Mouse (Mus musculus) CD4-positive helper T cell, adult 2 months (primary cell): ENCODE results near the gene Tctex1d1.

Experiments
- DNase-seq: peaks from one replicate; pipeline ENCODE4 v3.0.0-alpha.2; 2012; ENCODE audit warnings: low read depth, missing footprints, low spot score

Tctex1d1 gene

GRCm38 (mm10) chr4:102988526-102988925 lies 10.1 kb downstream of the Tctex1d1 start:
- DNase-seq = no peak

DNA sequence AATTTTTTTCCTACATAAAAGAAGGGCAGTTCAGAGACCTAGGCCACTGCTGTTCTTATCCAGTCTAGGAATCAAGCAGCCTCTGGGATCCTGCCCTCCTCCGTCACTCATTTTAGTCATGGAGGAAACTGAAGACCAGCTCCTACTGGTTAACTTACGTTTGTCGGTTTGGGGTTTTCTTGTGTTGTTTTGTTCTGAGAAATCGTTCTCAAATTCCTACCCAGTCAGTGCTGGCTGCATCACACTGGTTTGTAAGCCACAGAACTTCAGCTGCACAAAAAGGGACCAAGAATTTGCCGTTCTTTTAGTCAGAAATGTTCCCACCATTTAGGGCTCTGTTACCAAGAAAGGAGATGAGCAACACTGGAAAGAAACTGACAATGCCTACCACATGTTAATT lies 11.0 kb downstream of the Tctex1d1 start:
- peak; percentile 36 for DNase-seq

- no peak for DNase-seq
Measured at GRCm38 (mm10) chr4:102990016-102990415, 11.6 kb downstream of the Tctex1d1 start.

DNA sequence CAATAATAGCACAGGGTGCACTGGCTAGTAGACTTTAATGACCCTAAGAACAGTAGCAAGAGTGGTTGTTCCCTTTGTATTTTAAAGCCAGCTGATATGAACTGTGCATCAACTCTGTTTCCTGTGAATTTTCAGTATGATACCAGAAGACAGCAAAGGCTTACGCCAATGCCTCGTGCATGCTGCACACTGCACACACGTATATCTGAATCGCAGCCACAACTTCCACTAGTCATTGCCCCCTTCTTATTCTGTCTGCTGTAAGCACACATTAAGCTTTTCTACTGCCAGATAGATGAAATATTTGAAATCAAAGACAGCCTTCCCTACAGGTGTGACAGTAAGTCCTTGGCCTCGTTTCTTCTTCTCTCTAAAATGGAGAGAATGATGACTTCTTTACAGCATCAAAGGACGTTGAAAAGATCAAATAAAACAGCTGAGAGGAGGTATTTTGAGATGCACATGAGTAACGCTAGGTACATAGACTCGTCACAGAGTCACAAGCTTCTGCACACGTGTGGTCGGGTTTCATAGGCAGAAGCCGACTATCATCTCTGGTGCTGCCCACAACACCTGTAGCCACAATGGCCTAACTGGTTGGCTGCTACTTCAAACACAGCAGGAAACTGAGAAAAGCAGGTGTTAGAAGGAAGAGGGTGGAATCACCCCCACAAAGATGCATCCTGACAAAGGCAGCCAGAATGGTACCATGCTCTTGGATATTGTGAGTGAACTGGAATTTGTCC lies 12.4 kb downstream of the Tctex1d1 start:
- peak; percentile 65 for DNase-seq

- no peak for DNase-seq
Measured at GRCm38 (mm10) chr4:102991685-102992084, 13.3 kb downstream of the Tctex1d1 start.

- no peak for DNase-seq
Measured at GRCm38 (mm10) chr4:103004681-103005080, 26.3 kb downstream of the Tctex1d1 start.

GRCm38 (mm10) chr4:103005190-103005945 lies 27.0 kb downstream of the Tctex1d1 start:
- DNase-seq = no peak

DNA sequence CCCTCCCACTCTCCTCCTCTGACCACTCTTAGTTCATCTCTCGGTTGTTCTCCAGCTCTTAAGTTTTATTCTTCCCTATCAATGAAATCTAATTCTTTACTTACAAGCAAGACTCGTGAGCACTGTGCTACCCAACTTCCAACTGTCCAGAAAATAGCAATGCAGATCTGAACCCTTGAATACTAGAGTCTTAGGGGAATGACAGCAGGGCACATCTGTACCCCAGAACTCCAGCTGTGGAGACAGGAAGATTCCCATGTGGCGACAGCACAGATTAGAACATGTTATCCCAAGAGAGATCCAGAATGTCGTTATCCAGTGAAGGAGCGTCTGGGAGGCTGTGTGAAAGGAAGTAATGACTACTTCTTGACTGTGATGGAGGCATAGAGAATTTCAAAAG lies 27.9 kb downstream of the Tctex1d1 start:
- no peak for DNase-seq

DNA sequence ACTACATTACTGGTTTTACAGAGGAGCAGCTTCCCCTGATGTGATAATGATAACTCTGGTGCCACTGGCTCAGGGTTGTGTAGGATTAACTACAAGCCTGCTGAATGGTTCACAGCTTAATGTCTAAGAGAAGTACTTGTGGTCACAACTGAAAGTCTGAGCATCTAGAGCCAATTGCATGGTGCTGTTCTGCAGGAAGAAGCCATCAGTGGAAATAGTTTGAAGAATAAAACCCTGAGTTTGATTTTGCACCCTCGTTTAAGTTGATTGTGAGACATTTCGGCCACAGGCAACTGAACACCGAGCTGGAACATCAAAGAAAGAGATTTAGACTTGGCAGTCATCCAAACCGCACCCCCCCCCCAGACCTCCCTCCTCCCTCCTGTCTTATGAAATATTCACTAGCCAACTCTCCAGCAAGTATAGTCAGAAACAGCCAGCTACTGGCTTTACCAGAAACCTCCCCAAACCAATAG lies 28.6 kb downstream of the Tctex1d1 start:
- DNase-seq = peak; percentile 67

GRCm38 (mm10) chr4:103010734-103011133 lies 32.3 kb downstream of the Tctex1d1 start:
- no peak for DNase-seq

- no peak for DNase-seq
Measured at GRCm38 (mm10) chr4:103011823-103012222, 33.4 kb downstream of the Tctex1d1 start.

DNA sequence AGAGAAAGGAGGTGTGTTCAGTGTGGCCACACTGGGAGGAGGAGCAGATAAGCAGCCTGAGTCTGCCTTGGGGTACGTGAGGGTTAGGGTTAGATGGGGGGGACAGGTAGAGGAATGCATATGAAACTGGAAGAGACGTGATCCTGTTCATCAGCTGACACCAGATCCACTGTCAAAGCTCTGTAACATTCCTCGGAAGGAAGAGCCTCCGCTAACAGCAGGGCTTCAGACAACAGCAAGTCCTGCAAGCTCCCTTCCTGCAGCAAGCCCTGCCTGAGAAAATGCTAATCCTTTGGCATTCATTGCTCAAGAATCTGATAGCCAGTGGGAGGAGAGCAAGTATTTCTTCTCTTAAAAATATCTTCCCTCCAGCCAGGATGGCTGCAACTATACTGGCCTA lies 35.1 kb downstream of the Tctex1d1 start:
- DNase-seq = no peak

- no peak for DNase-seq
Measured at GRCm38 (mm10) chr4:103026621-103027020, 48.2 kb downstream of the Tctex1d1 start, which contains the start of gene Insl5. Insl5 (minus strand) TSS chr4:103026842.

- no peak for DNase-seq
Measured at GRCm38 (mm10) chr4:103027745-103028144, 49.3 kb downstream of the Tctex1d1 start.

DNA sequence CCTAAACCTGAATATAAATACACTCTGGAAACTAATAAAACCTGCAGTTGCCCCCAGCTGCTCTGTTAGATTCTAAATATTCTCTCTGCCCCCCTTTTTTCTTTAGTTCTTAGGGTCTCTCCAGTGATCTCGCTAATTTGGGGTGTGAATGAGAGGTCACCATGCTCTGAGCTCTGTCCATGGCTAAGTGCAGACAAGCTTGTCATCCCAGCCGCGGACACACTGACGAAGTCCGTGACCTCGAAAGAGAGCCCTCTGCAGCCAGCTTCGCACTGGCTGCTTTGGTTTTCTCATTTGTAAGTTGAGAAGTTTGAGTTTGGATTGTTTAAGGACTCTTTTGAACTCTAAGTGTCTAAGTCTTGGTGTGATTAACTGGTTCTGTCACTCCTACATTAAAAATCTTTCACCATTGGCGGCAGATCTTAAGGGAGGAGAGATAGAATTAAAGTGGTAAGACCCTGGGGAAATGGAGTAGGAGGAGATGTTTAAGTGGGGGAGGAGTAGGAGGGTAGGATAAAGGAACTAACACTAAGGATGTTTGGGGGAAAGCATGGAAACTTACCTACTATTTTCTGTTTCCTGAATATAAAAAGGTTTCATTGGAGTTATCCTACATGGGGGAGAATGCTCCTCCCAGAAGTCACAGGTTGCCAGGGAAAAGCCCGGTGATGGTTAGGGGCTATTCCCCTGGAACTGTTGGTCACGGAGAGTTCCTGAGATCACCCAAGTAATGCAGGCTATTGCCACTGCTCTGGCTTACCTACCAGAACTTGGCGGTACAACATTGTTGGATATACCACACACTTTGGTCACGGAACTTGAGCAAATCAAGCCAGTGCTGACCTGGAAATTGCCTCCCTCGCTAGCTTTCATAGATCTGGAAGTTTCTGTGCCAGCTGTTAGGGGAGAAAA lies 50.0 kb downstream of the Tctex1d1 start:
- DNase-seq = no peak

DNA sequence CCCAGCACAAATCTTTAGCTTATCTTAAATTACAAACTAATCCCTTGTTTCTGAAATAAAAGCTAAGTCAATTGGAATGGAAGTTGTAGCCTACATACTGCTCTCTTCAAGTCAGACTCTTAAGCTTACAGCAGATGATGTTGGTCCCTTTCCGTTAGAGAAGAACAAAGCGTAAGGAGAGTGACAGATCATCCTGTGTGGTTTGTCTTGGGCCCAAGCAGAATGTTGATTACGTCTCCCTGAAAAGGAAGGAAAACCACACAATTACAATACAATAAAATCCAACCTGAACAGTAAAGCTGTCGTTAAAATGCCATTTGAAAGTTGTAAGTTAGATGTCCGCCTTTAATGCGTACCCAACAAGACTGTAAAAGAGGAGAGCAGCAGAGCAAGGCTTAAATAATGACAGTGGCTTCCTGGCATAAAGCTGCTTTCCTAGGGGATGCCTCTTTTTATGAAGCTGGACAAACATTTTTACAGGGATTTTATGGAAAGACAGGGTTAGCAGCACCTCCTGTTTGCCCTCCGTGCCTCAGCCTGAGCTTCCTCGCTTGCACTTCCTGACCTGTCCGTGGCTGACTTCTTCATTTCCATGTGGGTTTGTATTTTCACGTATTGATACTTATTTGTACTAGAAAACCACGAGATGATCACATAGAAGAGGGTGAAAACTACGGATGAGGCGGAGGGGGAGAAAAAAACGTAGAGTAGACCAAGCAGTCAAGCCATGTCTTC lies 60.9 kb downstream of the Tctex1d1 start:
- DNase-seq = peak; percentile 43

DNA sequence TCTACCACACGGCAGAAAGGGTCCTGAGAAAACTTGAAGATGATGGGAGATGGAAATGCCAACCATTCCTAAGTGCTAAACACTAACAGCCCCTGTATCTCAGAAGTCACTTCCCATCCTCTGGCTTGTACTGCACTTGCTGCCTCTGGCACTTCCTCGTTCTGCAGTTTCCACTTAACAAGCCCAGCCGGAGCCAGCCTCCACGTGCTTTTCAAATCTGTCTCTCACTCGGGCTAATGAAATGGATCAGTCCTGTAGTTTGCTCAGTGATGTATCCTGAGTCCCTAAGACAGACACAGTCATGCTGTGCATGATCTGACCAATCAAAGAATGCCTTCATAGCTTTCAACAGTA lies 61.4 kb downstream of the Tctex1d1 start:
- DNase-seq = no peak

GRCm38 (mm10) chr4:103042997-103043396 lies 64.6 kb downstream of the Tctex1d1 start:
- peak; percentile 12 for DNase-seq

GRCm38 (mm10) chr4:103048046-103048445 lies 69.6 kb downstream of the Tctex1d1 start:
- DNase-seq = no peak
